Mouse (Mus musculus): ENCODE measurements around the gene Hist1h2bh. TPM values are rescaled to one million over a fixed set of nuclear protein-coding genes. Genes with fewer than 3 reads are reported as not detected.
A peak's percentile ranks its signal among the peaks of the same experiment; 100 is the strongest.
"Not testable (repeated sequence)": the region's sequence is repeated elsewhere in the genome, so short reads cannot be mapped to it uniquely, and the experiment has no call there.

Hist1h2bh gene
- polyA plus RNA-seq, 1 experiment from 2014 or later: not detected

GRCm38 (mm10) chr13:23554393-23554792 lies 11.2 kb upstream of the Hist1h2bh start:
- peak overlapping the region; percentile 56 for H3K4me3 ChIP-seq (ENCODE audit: low read depth, low read length)
- ATAC-seq: no peak
- DNase-seq (ENCODE audit: low spot score): no peak
- H3K4me1 ChIP-seq (ENCODE audit: insufficient read depth, low read depth, low read length): no peaks in the 10 kb centered on the region
- peak overlapping the region; percentile 66 for H3K9ac ChIP-seq (replicated peaks; ENCODE audit: low read depth)
- H3K36me3 ChIP-seq (ENCODE audit: insufficient read depth, low read length): no peaks in the 10 kb centered on the region
- peak overlapping the region; percentile 94 for H3K27ac ChIP-seq (ENCODE audit: low read length)
- H3K9me3 ChIP-seq (ENCODE audit: low read length): no peaks in the 10 kb centered on the region
- peak overlapping the region; percentile 98 for H3K4me2 ChIP-seq (replicated peaks; ENCODE audit: low read depth, low read length)
- 15% methylated on average over 9 of the region's 9 CpGs for WGBS
- no peaks in the 10 kb centered on the region for H3K27me3 ChIP-seq (replicated peaks; ENCODE audit: insufficient read depth, low read length)
- TF ChIP-seq EP300 (IDR thresholded peaks at IDR 0.05) (no peak; the same call in 1 of the 2 replicates), CTCF (IDR thresholded peaks at IDR 0.05) (no peak)

- ATAC-seq: no peak
- H3K27ac ChIP-seq (ENCODE audit: low read length): peak within 1 kb of the TSS; percentile 94; the same call in 1 of the 2 replicates
- TF ChIP-seq EP300 (IDR thresholded peaks at IDR 0.05): no peak
- TF ChIP-seq CTCF (IDR thresholded peaks at IDR 0.05): no peak
- no peaks in the 10 kb centered on the region for H3K4me1 ChIP-seq (ENCODE audit: insufficient read depth, low read depth, low read length)
- no peak within 1 kb of the TSS for H3K9ac ChIP-seq (replicated peaks; ENCODE audit: low read depth)
- H3K4me3 ChIP-seq (ENCODE audit: low read depth, low read length): 0 out of 2 replicates have a peak within 1 kb of the TSS, but pooled peaks have one; percentile 56
- H3K27me3 ChIP-seq (replicated peaks; ENCODE audit: insufficient read depth, low read length): no peaks in the 10 kb centered on the region
- H3K9me3 ChIP-seq (ENCODE audit: low read length): no peaks in the 10 kb centered on the region
- DNase-seq (ENCODE audit: low spot score): no peak
- peak within 1 kb of the TSS; percentile 98; the same call in 1 of the 2 replicates for H3K4me2 ChIP-seq (replicated peaks; ENCODE audit: low read depth, low read length)
- no peaks in the 10 kb centered on the region for H3K36me3 ChIP-seq (ENCODE audit: insufficient read depth, low read length)
Measured at GRCm38 (mm10) chr13:23552962-23553361, 9.8 kb upstream of the Hist1h2bh start, which contains the start of gene Hist1h1d. Gene Hist1h1d (plus strand): TSS chr13:23553262.

GRCm38 (mm10) chr13:23551931-23552914 lies 9.0 kb upstream of the Hist1h2bh start:
- WGBS: 38% methylated on average over 8 of the region's 8 CpGs
- H3K27ac ChIP-seq (ENCODE audit: low read length): peak overlapping the region; percentile 75; the same call in 1 of the 2 replicates
- H3K9me3 ChIP-seq (ENCODE audit: low read length): no peaks in the 10 kb centered on the region
- peak overlapping the region; percentile 59 for H3K4me2 ChIP-seq (replicated peaks; ENCODE audit: low read depth, low read length)
- no peak overlapping the region for H3K9ac ChIP-seq (replicated peaks; ENCODE audit: low read depth)
- no peaks in the 10 kb centered on the region for H3K4me1 ChIP-seq (ENCODE audit: insufficient read depth, low read depth, low read length)
- H3K27me3 ChIP-seq (replicated peaks; ENCODE audit: insufficient read depth, low read length): no peaks in the 10 kb centered on the region
- DNase-seq (ENCODE audit: low spot score): peak; percentile 4
- TF ChIP-seq EP300 (IDR thresholded peaks at IDR 0.05): no peak
- no peak for TF ChIP-seq CTCF (IDR thresholded peaks at IDR 0.05)
- no peaks in the 10 kb centered on the region for H3K36me3 ChIP-seq (ENCODE audit: insufficient read depth, low read length)
- ATAC-seq: no peak
- peak overlapping the region; percentile 41 for H3K4me3 ChIP-seq (ENCODE audit: low read depth, low read length)

GRCm38 (mm10) chr13:23551146-23551834 lies 8.1 kb upstream of the Hist1h2bh start, which contains the start of gene Hist1h4f:
Gene Hist1h4f (minus strand): TSS chr13:23551648.
- H3K9ac ChIP-seq (replicated peaks; ENCODE audit: low read depth): peak within 1 kb of the TSS; percentile 43
- H3K4me3 ChIP-seq (ENCODE audit: low read depth, low read length): peak within 1 kb of the TSS; percentile 41
- DNase-seq (ENCODE audit: low spot score) (peak; percentile 97), ATAC-seq (peak; percentile 77)
- not testable (repeated sequence) for H3K27me3 ChIP-seq (replicated peaks; ENCODE audit: insufficient read depth, low read length); H3K4me1 ChIP-seq (ENCODE audit: insufficient read depth, low read depth, low read length); H3K9me3 ChIP-seq (ENCODE audit: low read length); H3K36me3 ChIP-seq (ENCODE audit: insufficient read depth, low read length)
- H3K27ac ChIP-seq (ENCODE audit: low read length): peak within 1 kb of the TSS; percentile 75
- TF ChIP-seq EP300 (IDR thresholded peaks at IDR 0.05) (peak; percentile 89), CTCF (IDR thresholded peaks at IDR 0.05) (peak; percentile 66)
- H3K4me2 ChIP-seq (replicated peaks; ENCODE audit: low read depth, low read length): peak within 1 kb of the TSS; percentile 59
- WGBS: under 1% methylated on average over 47 of the region's 47 CpGs

GRCm38 (mm10) chr13:23550761-23551145 lies 7.6 kb upstream of the Hist1h2bh start:
- WGBS: 0% methylated on average over 3 of the region's 3 CpGs
- no peaks in the 10 kb centered on the region for H3K9me3 ChIP-seq (ENCODE audit: low read length)
- ATAC-seq: no peak
- H3K4me1 ChIP-seq (ENCODE audit: insufficient read depth, low read depth, low read length): no peaks in the 10 kb centered on the region
- peak overlapping the region; percentile 41 for H3K4me3 ChIP-seq (ENCODE audit: low read depth, low read length)
- no peak overlapping the region for H3K9ac ChIP-seq (replicated peaks; ENCODE audit: low read depth)
- DNase-seq (ENCODE audit: low spot score): no peak
- no peak for TF ChIP-seq EP300 (IDR thresholded peaks at IDR 0.05)
- no peak for TF ChIP-seq CTCF (IDR thresholded peaks at IDR 0.05)
- H3K27ac ChIP-seq (ENCODE audit: low read length): peak overlapping the region; percentile 75
- H3K36me3 ChIP-seq (ENCODE audit: insufficient read depth, low read length): no peaks in the 10 kb centered on the region
- H3K27me3 ChIP-seq (replicated peaks; ENCODE audit: insufficient read depth, low read length): no peaks in the 10 kb centered on the region
- peak overlapping the region; percentile 59 for H3K4me2 ChIP-seq (replicated peaks; ENCODE audit: low read depth, low read length)

GRCm38 (mm10) chr13:23546694-23547093 lies 3.5 kb upstream of the Hist1h2bh start:
- Histone ChIP-seq H3K9ac (replicated peaks; ENCODE audit: low read depth) (no peak overlapping the region), H3K27me3 (replicated peaks; ENCODE audit: insufficient read depth, low read length) (no peaks in the 10 kb centered on the region), H3K4me3 (ENCODE audit: low read depth, low read length) (no peak overlapping the region), H3K9me3 (ENCODE audit: low read length) (no peaks in the 10 kb centered on the region), H3K27ac (ENCODE audit: low read length) (no peak overlapping the region), H3K4me2 (replicated peaks; ENCODE audit: low read depth, low read length) (no peak overlapping the region), H3K4me1 (ENCODE audit: insufficient read depth, low read depth, low read length) (no peaks in the 10 kb centered on the region), H3K36me3 (ENCODE audit: insufficient read depth, low read length) (no peaks in the 10 kb centered on the region)
- ATAC-seq: no peak
- WGBS: 49% methylated on average over 5 of the region's 5 CpGs
- TF ChIP-seq EP300 (IDR thresholded peaks at IDR 0.05) (no peak), CTCF (IDR thresholded peaks at IDR 0.05) (no peak)
- no peak for DNase-seq (ENCODE audit: low spot score)

GRCm38 (mm10) chr13:23544787-23545120 lies 1.6 kb upstream of the Hist1h2bh start:
- ATAC-seq; H3K4me1 ChIP-seq (ENCODE audit: insufficient read depth, low read depth, low read length); H3K27ac ChIP-seq (ENCODE audit: low read length); H3K36me3 ChIP-seq (ENCODE audit: insufficient read depth, low read length); H3K27me3 ChIP-seq (replicated peaks; ENCODE audit: insufficient read depth, low read length); DNase-seq (ENCODE audit: low spot score); H3K9me3 ChIP-seq (ENCODE audit: low read length); H3K9ac ChIP-seq (replicated peaks; ENCODE audit: low read depth): not testable (repeated sequence)
- Histone ChIP-seq H3K4me3 (ENCODE audit: low read depth, low read length) (peak overlapping the region; percentile 49), H3K4me2 (replicated peaks; ENCODE audit: low read depth, low read length) (peak overlapping the region; percentile 63)
- whole genome bisulfite sequencing: under 1% methylated on average over 11 of the region's 14 CpGs

All from lung, postnatal 0 days (tissue).